Mouse (Mus musculus) liver, postnatal 0 days (tissue): ENCODE results near the gene Gm14327.
"Not testable (repeated sequence)": the region's sequence is repeated elsewhere in the genome, so short reads cannot be mapped to it uniquely, and the experiment has no call there.

Source experiments
- CTCF ChIP-seq: sonication (generic); IDR thresholded peaks from 2 replicates; pipeline ENCODE4 v1.5.1; 2016; ENCODE audit warnings: antibody characterized with exemption, low read depth
- EP300 ChIP-seq: IDR thresholded peaks from 2 replicates; pipeline ENCODE4 v1.6.1; 2016; ENCODE audit warnings: antibody characterized with exemption, low read depth, mild to moderate bottlenecking

DNA sequence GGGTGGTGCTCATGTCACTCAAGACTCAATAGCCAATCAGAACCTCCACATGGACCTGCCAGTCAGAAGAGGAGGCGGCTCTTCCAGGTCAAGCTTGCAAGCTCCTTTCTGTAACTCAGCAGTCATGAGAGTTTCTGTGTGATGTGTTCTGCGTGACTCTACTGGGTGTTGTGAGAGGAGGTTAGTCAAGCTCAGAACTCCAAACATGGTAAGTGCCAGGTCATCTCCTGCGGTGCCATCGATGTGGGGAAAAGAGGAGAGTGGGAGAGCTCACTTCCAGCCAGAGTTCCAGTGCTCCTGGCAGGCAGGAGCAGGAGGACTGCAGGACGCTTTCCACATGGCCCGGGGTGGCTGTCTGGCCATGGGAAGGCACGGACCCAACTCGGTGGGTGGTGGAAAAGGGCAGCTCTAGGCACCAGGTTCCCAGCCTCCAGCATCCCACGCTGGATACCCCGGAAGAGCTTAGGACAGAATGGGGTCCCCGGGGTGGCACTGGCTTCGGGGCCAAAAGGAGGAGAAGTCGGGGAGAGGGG is at the start of gene Gm14327:
- TF ChIP-seq EP300, CTCF: not testable (repeated sequence)
